Mouse (Mus musculus) central nervous system, embryonic 18 days (tissue): ENCODE results near the gene Gm9758. TPM values are rescaled to one million over a fixed set of nuclear protein-coding genes. Genes with fewer than 3 reads are reported as not detected.

Source experiments
- polyA plus RNA-seq: library from polyadenylated mRNA; depleted of rRNA; stranded (reverse); fragments of >200 nt; gene quantifications from 2 replicates; pipeline ENCODE4 v1.2.3, GENCODE M21; 2012; rRNA removed

Gm9758 gene
- polyA plus RNA-seq, result not detected in 2 replicates

DNA sequence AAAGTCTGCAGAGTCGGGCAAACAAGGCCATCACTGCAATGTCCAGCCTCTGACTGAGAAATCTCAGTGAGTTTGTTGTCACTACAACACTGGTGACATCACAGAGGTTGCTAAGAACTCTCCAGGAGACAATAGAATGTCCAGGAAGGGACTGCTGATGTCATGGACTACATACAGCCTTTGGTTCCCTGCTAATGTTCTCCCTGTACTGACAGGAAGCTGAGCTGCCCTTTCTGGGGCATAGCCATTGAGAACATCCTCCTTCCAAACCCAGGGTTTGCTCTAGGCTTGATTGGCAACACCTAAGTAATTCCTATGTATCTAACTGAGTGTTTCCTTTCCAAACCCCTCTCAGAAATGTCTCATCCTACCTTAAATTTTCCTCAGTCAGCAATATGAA lies at the start of gene Gm9758:
Gene Gm9758, minus strand, starts transcription at position 101 of the 400 bp plus-strand sequence.

DNA sequence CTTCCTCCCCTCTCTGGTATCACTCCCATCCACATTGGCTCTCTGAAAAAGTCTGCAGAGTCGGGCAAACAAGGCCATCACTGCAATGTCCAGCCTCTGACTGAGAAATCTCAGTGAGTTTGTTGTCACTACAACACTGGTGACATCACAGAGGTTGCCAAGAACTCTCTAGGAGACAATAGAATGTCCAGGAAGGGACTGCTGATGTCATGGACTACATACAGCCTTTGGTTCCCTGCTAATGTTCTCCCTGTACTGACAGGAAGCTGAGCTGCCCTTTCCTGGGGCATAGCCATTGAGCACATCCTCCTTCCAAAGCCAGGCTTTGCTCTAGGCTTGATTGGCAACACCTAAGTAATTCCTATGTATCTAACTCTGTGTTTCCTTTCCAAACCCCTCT lies 23.6 kb upstream of the Gm9758 start, which contains the start of gene Speer4e:
Gene Speer4e, minus strand, starts transcription at position 101 of the 400 bp plus-strand sequence.

Other genes starting within 250 kb of the Gm9758 start
- not detected in 2 replicates for gene Speer4e, start 23.5 kb upstream of the Gm9758 start, polyA plus RNA-seq
- not detected in 2 replicates for gene Gm10354, start 64.0 kb upstream of the Gm9758 start, polyA plus RNA-seq
- not detected in 2 replicates for gene Gm17019, start 118.1 kb upstream of the Gm9758 start, polyA plus RNA-seq